Mouse (Mus musculus): ENCODE data around the gene Mbd4.

DNA sequence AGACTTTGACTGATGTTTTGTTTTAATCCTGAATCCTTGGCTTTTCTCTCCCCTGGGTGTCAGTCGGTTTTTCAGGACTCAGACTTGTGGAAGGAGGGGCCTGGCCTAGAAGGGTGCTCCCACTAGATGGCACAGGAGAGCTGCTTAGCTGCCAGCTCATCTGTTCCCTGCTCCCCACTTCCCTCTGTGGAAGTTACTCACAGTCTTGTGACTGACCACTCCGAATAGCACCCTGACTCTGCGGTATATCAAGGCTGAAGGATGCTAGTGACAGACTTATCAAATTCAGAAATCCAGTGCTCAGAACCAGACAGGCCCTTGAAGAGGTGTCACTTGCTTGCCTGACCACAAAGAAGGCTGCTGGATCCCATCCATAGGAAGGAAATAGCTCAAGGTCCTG is 47.9 kb upstream of the Mbd4 start:
- TF ChIP-seq CTCF (IDR thresholded peaks at IDR 0.05; ENCODE audit: low read depth) (peak; percentile 89), EP300 (IDR thresholded peaks at IDR 0.05; ENCODE audit: low read depth) (no peak)

Measured in liver, postnatal 0 days (tissue).